11 mouse cellular contexts compared by ENCODE assay signal in genomic region chr1:62742092-62742491, GRCm38 (mm10). TPM values are rescaled to one million over a fixed set of nuclear protein-coding genes. Genes with fewer than 3 reads are reported as not detected.
DNase-seq lines count a peak whose midpoint lies in the region; ATAC-seq and TF ChIP-seq lines count a peak whose summit lies in the region.
"Had no signal": no experiment of that assay in that cellular context is flagged by ENCODE, and none has a peak within 500 bp of the region (broad histone marks: within the 10 kb centered on the region; RNA-seq: fewer than 3 reads in every experiment).

No protein-coding gene starts in this region.

- TF ChIP-seq EP300 in lung, postnatal 0 days (IDR thresholded peaks at IDR 0.05) = peak; percentile 48; the same call in 1 of the 2 replicates

- peaks cover 37% of the 10 kb centered on the region for H3K36me3 ChIP-seq in heart, embryonic 10.5 days
- peaks cover 13% of the 10 kb centered on the region for H3K36me3 ChIP-seq in lung, postnatal 0 days (ENCODE audit: insufficient read depth, low read length)

- H3K27ac ChIP-seq in heart, embryonic 10.5 days = no peak overlapping the region
- H3K27ac ChIP-seq in layer of hippocampus, adult 2 months = peak overlapping the region; percentile 65; the same call in 1 of the 2 replicates
- no peak overlapping the region for H3K27ac ChIP-seq in lung, postnatal 0 days (ENCODE audit: low read length)

- H3K4me3 ChIP-seq in heart, embryonic 10.5 days = no peak overlapping the region
- no peak overlapping the region for H3K4me3 ChIP-seq in layer of hippocampus, adult 2 months
- no peak overlapping the region for H3K4me3 ChIP-seq in lung, postnatal 0 days (ENCODE audit: low read depth, low read length)

- no peak overlapping the region for H3K9ac ChIP-seq in lung, postnatal 0 days (replicated peaks; ENCODE audit: low read depth)

- peaks cover 1% of the 10 kb centered on the region for H3K4me1 ChIP-seq in heart, embryonic 10.5 days
- H3K4me1 ChIP-seq in lung, postnatal 0 days (ENCODE audit: insufficient read depth, low read depth, low read length) = no peaks in the 10 kb centered on the region

- no peaks in the 10 kb centered on the region for H3K27me3 ChIP-seq in heart, embryonic 10.5 days (ENCODE audit: insufficient read depth, poor library complexity, severe bottlenecking)
- H3K27me3 ChIP-seq in lung, postnatal 0 days (replicated peaks; ENCODE audit: insufficient read depth, low read length) = no peaks in the 10 kb centered on the region

- ATAC-seq in lung, postnatal 0 days = peak; percentile 77

- 54% methylated on average over 3 of the region's 3 CpGs for WGBS in heart, embryonic 10.5 days
- 67% methylated on average over 3 of the region's 3 CpGs for WGBS in lung, postnatal 0 days

- no peaks in the 10 kb centered on the region for H3K9me3 ChIP-seq in heart, embryonic 10.5 days
- H3K9me3 ChIP-seq in lung, postnatal 0 days (ENCODE audit: low read length) = no peaks in the 10 kb centered on the region

- peak; percentile 56 for DNase-seq in adrenal gland, postnatal 10 days
- no peak for DNase-seq in adrenal gland, postnatal 4 days (ENCODE audit: low spot score in 2 of 2)
- DNase-seq in heart, adult 9 months (ENCODE audit: low spot score in 2 of 2) = peak; percentile 61 to 64
- no peak for DNase-seq in heart, embryonic 10.5 days (ENCODE audit: low spot score)
- DNase-seq in layer of hippocampus, adult 2 months (ENCODE audit: low spot score in 2 of 2) = no peak
- no peak for DNase-seq in layer of hippocampus, adult 9-11 months
- DNase-seq in lung, postnatal 0 days (ENCODE audit: low spot score) = peak; percentile 69
- no peak for DNase-seq in cerebellum, adult 9-11 months
- DNase-seq: cerebellum, adult 2 months; liver; thymus, postnatal 14 days had no signal

- no peak overlapping the region for H3K4me2 ChIP-seq in lung, postnatal 0 days (replicated peaks; ENCODE audit: low read depth, low read length)

- no peak for TF ChIP-seq CTCF in layer of hippocampus, adult 2 months (conservative IDR thresholded peaks at IDR 0.05)
- no peak for TF ChIP-seq CTCF in lung, postnatal 0 days (IDR thresholded peaks at IDR 0.05)

RNA-seq across cellular contexts. Expression of gene Nrp2, which starts 39.0 kb away (rescaled TPM):
- total RNA-seq in adrenal gland, postnatal 10 days (2021) = 10 to 100 TPM; 43.2 to 58.5 TPM
- total RNA-seq in adrenal gland, postnatal 4 days (2021) = 10 to 100 TPM; 42.5 to 51.6 TPM
- polyA plus RNA-seq in heart, embryonic 10.5 days (2016; fragmentation: Nextera tagmentation; extraction: Ambion mirVana) = 7.0 and 18.0 TPM in 2 replicates
- 10 to 100 TPM; 60.3 to 63.7 TPM for total RNA-seq in layer of hippocampus, adult 2 months (2021)
- polyA plus RNA-seq in lung, postnatal 0 days (2015; fragmentation: Nextera tagmentation; extraction: Ambion mirVana) = 14.0 and 17.5 TPM in 2 replicates

Comparison
In these comparisons a context has a peak if more than half of its experiments do, and no peak if none do; other contexts are left out.
1. DNase-seq: peak in adrenal gland, postnatal 10 days (single experiment), heart, adult 9 months (2 of 2) and lung, postnatal 0 days (single experiment); none in adrenal gland, postnatal 4 days (0 of 2), heart, embryonic 10.5 days (single experiment), layer of hippocampus, adult 2 months (0 of 2), layer of hippocampus, adult 9-11 months (single experiment) and cerebellum, adult 9-11 months (single experiment).